Mouse (Mus musculus) testis, adult 2 months (tissue): Measurements from ENCODE around the gene Abr. TPM values are rescaled to one million over a fixed set of nuclear protein-coding genes. Genes with fewer than 3 reads are reported as not detected.
A peak's percentile ranks its signal among the peaks of the same experiment; 100 is the strongest.

Experiments used
- H3K27ac ChIP-seq: fragments of 200-500 bp; 2 replicates; pipeline ENCODE4 v1.5.1; 2012; ENCODE audit warnings: low read depth, low read length; ENCODE audit not compliant: control insufficient read depth, insufficient read depth
- H3K27me3 ChIP-seq: fragments of 200-500 bp; 2 replicates; pipeline ENCODE4 v1.6.1; 2012; ENCODE audit warnings: mild to moderate bottlenecking, low read length, moderate library complexity; ENCODE audit not compliant: control insufficient read depth, insufficient read depth
- H3K36me3 ChIP-seq: fragments of 200-500 bp; 2 replicates; pipeline ENCODE4 v1.6.1; 2012; ENCODE audit warnings: mild to moderate bottlenecking, low read length; ENCODE audit not compliant: control insufficient read depth, insufficient read depth
- H3K4me1 ChIP-seq: fragments of 200-500 bp; 2 replicates; pipeline ENCODE4 v1.6.1; 2012; ENCODE audit warnings: low read length; ENCODE audit not compliant: control insufficient read depth, insufficient read depth
- H3K4me3 ChIP-seq: fragments of 200-500 bp; 2 replicates; pipeline ENCODE4 v1.5.1; 2012; ENCODE audit warnings: low read depth, mild to moderate bottlenecking, low read length, moderate library complexity, mixed read lengths; ENCODE audit not compliant: control insufficient read depth
- CTCF ChIP-seq: fragments of 200-500 bp; IDR thresholded peaks from 2 replicates; pipeline ENCODE4 v1.5.1; 2012; ENCODE audit warnings: low read depth, mild to moderate bottlenecking, inconsistent platforms, low read length, moderate library complexity; ENCODE audit not compliant: control insufficient read depth, insufficient read depth, insufficient replicate concordance
- POLR2A ChIP-seq: fragments of 200-500 bp; IDR thresholded peaks from 2 replicates; pipeline ENCODE4 v1.6.1; 2012; ENCODE audit warnings: low read depth, mild to moderate bottlenecking, inconsistent platforms, low read length, moderate library complexity; ENCODE audit not compliant: control insufficient read depth
- polyA plus RNA-seq: library from polyadenylated mRNA; depleted of rRNA; stranded (reverse); fragments of >200 nt; gene quantifications from 2 replicates; pipeline ENCODE4 v1.2.3, GENCODE M21; 2012

Gene Abr
- polyA plus RNA-seq, 1 experiment: 6.6 TPM

DNA sequence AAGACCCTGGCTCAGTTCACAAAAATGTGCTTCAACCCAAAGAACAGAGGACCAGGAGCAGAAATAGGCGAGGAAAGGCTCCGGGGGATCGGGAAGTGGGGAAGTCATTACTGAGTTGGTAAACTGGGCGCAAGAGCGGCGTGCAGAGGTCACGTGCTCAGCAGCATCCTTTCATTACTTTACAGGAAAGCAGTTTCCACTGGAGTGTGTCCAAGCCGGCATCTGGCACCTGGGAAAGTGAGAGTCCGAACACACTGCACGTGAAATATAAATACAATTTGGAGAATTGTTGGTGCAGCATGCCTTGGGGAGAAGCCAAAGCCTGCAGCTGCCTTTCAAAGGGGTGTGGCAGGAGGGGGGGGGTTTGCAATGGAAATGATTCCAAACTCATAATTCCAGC is 220.7 kb downstream of the Abr start:
- Histone ChIP-seq H3K27ac (no peak overlapping the region), H3K27me3 (no peaks in the 10 kb centered on the region), H3K36me3 (no peaks in the 10 kb centered on the region), H3K4me3 (no peak overlapping the region), H3K4me1 (peaks cover 5% of the 10 kb centered on the region)
- TF ChIP-seq POLR2A: no peak
- TF ChIP-seq CTCF: no peak

DNA sequence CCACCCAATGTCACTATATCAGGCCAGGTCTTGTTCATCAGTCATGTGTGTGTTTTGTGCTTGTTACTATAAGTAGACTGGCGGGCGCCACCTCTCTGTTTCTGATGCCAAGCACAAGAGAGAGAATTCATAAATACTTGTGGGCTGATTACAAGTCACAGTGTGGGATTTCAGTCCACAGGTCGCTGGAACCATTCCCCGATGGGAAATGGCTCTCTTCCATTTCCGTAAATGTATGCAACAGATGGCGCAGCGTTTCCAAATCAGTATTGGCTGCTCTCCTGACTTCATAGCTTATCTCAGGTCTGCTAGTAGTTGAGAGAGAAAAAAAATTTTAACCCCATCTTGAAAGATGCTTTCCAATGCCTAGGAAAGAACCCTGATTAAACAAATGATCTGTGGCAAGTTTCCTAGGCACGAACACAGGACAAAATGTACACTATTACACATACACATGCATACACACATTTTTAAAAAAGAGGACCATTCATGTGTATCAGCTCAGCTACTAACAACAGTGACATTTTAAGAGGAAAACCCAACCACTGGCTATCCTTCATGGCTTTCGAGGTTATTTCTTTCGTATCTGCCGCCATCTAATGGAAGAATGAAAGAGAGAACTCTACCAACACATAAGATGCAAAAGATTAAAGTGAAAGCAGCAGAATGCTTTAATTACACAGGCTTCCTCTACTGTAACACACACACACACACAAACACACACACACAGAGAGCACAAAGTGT is 222.4 kb downstream of the Abr start:
- Histone ChIP-seq H3K36me3 (no peaks in the 10 kb centered on the region; the same call in 1 of the 2 replicates), H3K27ac (peak overlapping the region; percentile 86), H3K27me3 (no peaks in the 10 kb centered on the region), H3K4me1 (peaks cover 5% of the 10 kb centered on the region), H3K4me3 (no peak overlapping the region; the same call in 1 of the 2 replicates)
- TF ChIP-seq POLR2A (no peak), CTCF (no peak)

GRCm38 (mm10) chr11:76398798-76399586 is 223.1 kb downstream of the Abr start, which contains the start of gene Nxn:
TSS of gene Nxn (minus strand) at chr11:76399140.
- Histone ChIP-seq H3K27ac (peak within 1 kb of the TSS; percentile 86), H3K27me3 (no peaks in the 10 kb centered on the region), H3K4me3 (peak within 1 kb of the TSS; percentile 91), H3K4me1 (peaks cover 5% of the 10 kb centered on the region), H3K36me3 (no peaks in the 10 kb centered on the region; the same call in 1 of the 2 replicates)
- TF ChIP-seq CTCF (no peak), POLR2A (peak; percentile 48; the same call in 1 of the 2 replicates)

DNA sequence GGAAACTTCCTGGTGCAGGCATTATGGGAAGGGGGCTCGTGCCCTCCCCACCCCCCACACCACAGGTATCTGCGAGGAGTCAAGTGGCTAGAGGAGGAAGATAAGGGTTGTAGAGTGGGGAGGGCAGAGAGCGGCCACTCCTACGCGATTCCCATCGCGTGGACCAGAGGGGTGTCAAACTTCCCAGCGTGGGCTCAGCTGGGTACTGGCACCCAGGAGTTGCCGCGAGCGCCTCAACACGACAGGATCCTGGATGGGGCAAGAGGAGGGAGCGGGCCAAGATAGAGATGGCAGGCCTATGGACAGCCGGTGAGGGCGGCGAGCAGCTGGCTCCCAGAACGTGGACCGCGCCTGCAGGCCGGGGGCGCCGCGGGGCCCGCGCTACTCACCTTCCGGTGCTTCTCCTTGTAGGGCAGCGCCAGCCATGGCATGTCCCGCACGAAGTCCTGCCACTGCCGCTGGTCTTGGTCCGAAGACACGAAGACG is 223.8 kb downstream of the Abr start:
- Histone ChIP-seq H3K27me3 (no peaks in the 10 kb centered on the region), H3K4me1 (peaks cover 5% of the 10 kb centered on the region), H3K4me3 (peak overlapping the region; percentile 91), H3K36me3 (no peaks in the 10 kb centered on the region; the same call in 1 of the 2 replicates), H3K27ac (peak overlapping the region; percentile 62)
- TF ChIP-seq POLR2A (no peak), CTCF (no peak)

DNA sequence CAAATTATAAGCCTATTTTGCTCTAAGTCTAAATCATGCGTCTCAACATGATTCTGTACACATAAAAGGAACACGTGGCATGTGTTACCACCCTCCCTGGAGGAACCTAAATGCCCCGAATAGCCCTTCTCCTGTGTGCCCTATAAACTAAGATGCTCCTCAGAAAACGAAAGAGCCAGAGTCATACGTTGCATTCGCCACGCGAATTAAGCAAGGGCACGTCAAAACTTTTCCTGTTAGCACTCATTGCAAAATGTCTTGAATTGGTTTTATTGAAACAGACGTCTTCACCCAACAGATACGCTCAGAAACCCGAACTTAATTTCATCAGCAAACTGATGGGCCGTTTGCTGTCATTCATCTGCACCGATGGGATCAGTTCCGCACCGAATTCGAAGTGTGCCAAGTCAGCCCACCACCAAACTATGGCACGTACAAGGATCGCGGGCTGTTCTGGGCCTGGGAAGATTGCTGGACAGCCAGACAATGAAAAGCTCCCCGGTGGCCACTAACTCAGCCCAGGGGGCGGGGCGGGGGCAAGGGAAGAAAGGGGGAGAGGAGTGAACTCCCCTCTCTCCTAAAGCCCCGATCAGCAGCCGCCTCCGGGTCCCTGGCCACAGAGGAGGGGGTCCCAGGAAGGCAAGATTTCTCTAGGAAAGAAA is 224.3 kb downstream of the Abr start:
- TF ChIP-seq POLR2A (no peak), CTCF (no peak)
- peak overlapping the region; percentile 91 for H3K4me3 ChIP-seq
- H3K27me3 ChIP-seq: no peaks in the 10 kb centered on the region
- no peaks in the 10 kb centered on the region; the same call in 1 of the 2 replicates for H3K36me3 ChIP-seq
- H3K4me1 ChIP-seq: peaks cover 5% of the 10 kb centered on the region
- H3K27ac ChIP-seq: peak overlapping the region; percentile 62

GRCm38 (mm10) chr11:76392996-76393395 is 229.1 kb downstream of the Abr start:
- no peak overlapping the region for H3K4me3 ChIP-seq
- TF ChIP-seq CTCF (no peak), POLR2A (no peak)
- H3K27ac ChIP-seq: no peak overlapping the region
- no peaks in the 10 kb centered on the region; the same call in 1 of the 2 replicates for H3K36me3 ChIP-seq
- no peaks in the 10 kb centered on the region; the same call in 1 of the 2 replicates for H3K4me1 ChIP-seq
- no peaks in the 10 kb centered on the region for H3K27me3 ChIP-seq

- no peak overlapping the region for H3K4me3 ChIP-seq
- TF ChIP-seq POLR2A (no peak), CTCF (no peak)
- H3K36me3 ChIP-seq: no peaks in the 10 kb centered on the region; the same call in 1 of the 2 replicates
- H3K27me3 ChIP-seq: no peaks in the 10 kb centered on the region
- H3K27ac ChIP-seq: no peak overlapping the region
- no peaks in the 10 kb centered on the region; the same call in 1 of the 2 replicates for H3K4me1 ChIP-seq
Measured at GRCm38 (mm10) chr11:76392532-76392931, 229.6 kb downstream of the Abr start.
